Mouse (Mus musculus) liver, adult 2 months (tissue): ENCODE data around the gene Grem2.

ENCODE experiments used
- CTCF ChIP-seq: fragments of 200-500 bp; IDR thresholded peaks from 2 replicates; pipeline ENCODE4 v1.5.1; 2011; ENCODE audit warnings: low read depth, low read length, control low read depth
- POLR2A ChIP-seq: fragments of 200-500 bp; IDR thresholded peaks from 2 replicates; pipeline ENCODE4 v1.6.1; 2011; ENCODE audit warnings: low read length, control low read depth; ENCODE audit not compliant: insufficient read depth; ENCODE audit errors: extremely low read depth

- no peak for TF ChIP-seq POLR2A
- TF ChIP-seq CTCF: no peak
Measured at GRCm38 (mm10) chr1:174826562-174826961, 95.1 kb downstream of the Grem2 start.
